Mouse (Mus musculus): ENCODE data around the gene Ajm1. TPM values are rescaled to one million over a fixed set of nuclear protein-coding genes. Genes with fewer than 3 reads are reported as not detected.

Gene Ajm1
- polyA plus RNA-seq, 1 experiment from 2014 or later = 18.9 TPM

DNA sequence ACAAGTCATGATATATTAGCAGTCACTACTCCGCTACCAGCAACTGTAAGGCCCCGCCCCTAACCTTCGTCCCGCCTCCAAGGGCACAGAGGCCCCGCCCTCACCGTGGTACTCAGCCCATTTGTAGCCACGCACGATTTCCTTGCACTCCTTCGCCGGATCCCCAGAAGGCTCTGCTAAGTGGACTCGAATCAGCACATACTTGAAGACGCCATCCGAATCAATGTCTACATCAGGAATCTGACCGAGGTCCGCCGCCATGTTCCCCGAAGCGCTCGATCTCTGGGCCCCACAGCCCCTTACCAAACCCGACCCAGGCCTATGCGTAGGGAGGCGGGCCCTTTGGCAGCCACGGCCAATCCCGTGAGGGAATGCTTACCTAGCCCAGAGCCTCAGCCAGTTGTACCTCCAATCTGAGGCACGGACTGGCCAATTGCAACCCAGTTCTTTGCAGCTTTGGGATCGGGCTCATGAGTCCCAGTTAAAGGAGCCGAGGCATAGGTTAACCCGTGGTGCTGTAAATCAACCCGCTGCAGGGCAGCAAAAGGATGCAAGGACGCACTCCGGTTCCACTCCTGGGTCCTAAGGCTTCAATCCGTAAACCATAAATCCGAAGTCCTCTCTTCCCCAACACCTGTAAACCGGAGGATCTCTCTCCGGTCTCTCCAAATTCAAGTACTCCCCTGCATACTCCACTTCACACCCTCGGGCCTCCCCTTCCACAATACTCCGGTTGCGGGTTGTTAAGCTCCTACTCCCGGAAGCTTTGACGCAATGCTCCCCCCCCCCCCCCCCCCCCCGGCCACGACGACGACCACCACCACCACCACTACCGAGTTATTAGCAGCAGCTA lies 6.8 kb downstream of the Ajm1 start, which contains the start of the genes Mamdc4 and Phpt1:
Mamdc4 (minus strand) TSS at position 267 of the 853 bp plus-strand sequence.
Phpt1 (minus strand) TSS at position 646 of the 853 bp plus-strand sequence.
- H3K9ac ChIP-seq (replicated peaks) = peak within 1 kb of the TSS; percentile 51
- peak; percentile 97 for ATAC-seq (ENCODE audit: low FRiP score)
- no peaks in the 10 kb centered on the region for H3K9me3 ChIP-seq (replicated peaks)
- peaks cover 38% of the 10 kb centered on the region for H3K27me3 ChIP-seq (replicated peaks)
- peak within 1 kb of the TSS; percentile 82 for H3K4me2 ChIP-seq
- peaks cover 20% of the 10 kb centered on the region for H3K36me3 ChIP-seq
- peak within 1 kb of the TSS; percentile 64 for H3K4me3 ChIP-seq (replicated peaks)
- WGBS = under 1% methylated on average over 42 of the region's 45 CpGs
- H3K4me1 ChIP-seq = peaks cover 61% of the 10 kb centered on the region
- peak within 1 kb of the TSS; percentile 95 for H3K27ac ChIP-seq (replicated peaks)

DNA sequence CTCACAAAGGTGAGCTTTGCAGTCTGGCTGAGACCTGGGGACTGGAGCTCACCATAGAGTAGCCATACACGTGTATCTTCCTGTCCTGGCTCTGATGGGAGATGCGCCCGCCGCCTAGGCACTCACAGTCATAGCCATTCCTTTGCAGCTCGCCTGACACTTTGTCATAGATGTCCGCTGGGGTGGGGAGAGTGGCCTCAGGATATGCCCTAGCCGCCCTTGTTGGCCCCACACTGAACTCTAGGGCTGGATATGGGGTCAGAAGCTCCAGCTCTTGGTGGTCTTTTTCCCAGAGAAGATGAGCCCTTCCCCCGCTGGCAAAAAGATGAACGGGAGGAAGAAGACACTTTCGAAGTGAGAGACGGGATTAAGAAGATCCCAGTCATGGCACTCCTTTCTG lies 7.4 kb downstream of the Ajm1 start:
- Histone ChIP-seq H3K4me3 (replicated peaks) (peak overlapping the region; percentile 64), H3K9me3 (replicated peaks) (no peaks in the 10 kb centered on the region), H3K36me3 (peaks cover 26% of the 10 kb centered on the region), H3K27ac (replicated peaks) (peak overlapping the region; percentile 95), H3K4me1 (peaks cover 54% of the 10 kb centered on the region), H3K4me2 (peak overlapping the region; percentile 82), H3K9ac (replicated peaks) (peak overlapping the region; percentile 51), H3K27me3 (replicated peaks) (peaks cover 32% of the 10 kb centered on the region)
- ATAC-seq (ENCODE audit: low FRiP score) = peak; percentile 5; the same call in 1 of the 2 replicates
- WGBS = 13% methylated on average over 11 of the region's 11 CpGs

GRCm38 (mm10) chr2:25573068-25573467 lies 8.5 kb downstream of the Ajm1 start:
- no peak for ATAC-seq (ENCODE audit: low FRiP score)
- H3K4me1 ChIP-seq = peaks cover 44% of the 10 kb centered on the region
- WGBS = 86% methylated on average over 2 of the region's 2 CpGs
- no peak overlapping the region for H3K27ac ChIP-seq (replicated peaks)
- H3K27me3 ChIP-seq (replicated peaks) = peaks cover 21% of the 10 kb centered on the region
- peak overlapping the region; percentile 82 for H3K4me2 ChIP-seq
- H3K9ac ChIP-seq (replicated peaks) = no peak overlapping the region
- no peaks in the 10 kb centered on the region for H3K9me3 ChIP-seq (replicated peaks)
- peaks cover 29% of the 10 kb centered on the region for H3K36me3 ChIP-seq
- peak overlapping the region; percentile 64 for H3K4me3 ChIP-seq (replicated peaks)

DNA sequence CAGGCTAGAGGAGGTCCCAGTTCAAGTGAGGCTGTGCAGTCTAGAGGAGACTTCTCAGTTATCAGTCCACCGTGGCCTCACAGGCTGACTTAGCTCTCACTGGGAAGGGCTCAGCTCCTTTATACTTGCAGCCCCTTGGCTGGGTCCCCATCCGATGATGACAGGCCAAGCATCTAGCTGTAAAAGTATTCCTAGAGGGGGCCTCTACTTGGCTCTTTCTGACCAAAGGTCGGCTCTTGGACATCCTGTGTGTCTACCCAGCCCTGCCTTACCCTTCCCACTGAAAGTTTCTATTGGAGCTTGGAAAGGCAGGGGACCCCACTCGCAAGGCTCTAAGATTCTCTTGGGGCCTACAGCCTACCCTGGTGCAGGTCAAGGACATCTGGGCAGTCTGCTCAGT lies 10.3 kb downstream of the Ajm1 start:
- H3K9ac ChIP-seq (replicated peaks) = no peak overlapping the region
- 94% methylated on average over 4 of the region's 4 CpGs for WGBS
- no peak overlapping the region for H3K4me3 ChIP-seq (replicated peaks)
- peaks cover 25% of the 10 kb centered on the region for H3K36me3 ChIP-seq
- no peak for ATAC-seq (ENCODE audit: low FRiP score)
- H3K4me2 ChIP-seq = no peak overlapping the region
- peaks cover 2% of the 10 kb centered on the region for H3K27me3 ChIP-seq (replicated peaks)
- H3K27ac ChIP-seq (replicated peaks) = no peak overlapping the region
- H3K9me3 ChIP-seq (replicated peaks) = no peaks in the 10 kb centered on the region
- peaks cover 29% of the 10 kb centered on the region for H3K4me1 ChIP-seq

DNA sequence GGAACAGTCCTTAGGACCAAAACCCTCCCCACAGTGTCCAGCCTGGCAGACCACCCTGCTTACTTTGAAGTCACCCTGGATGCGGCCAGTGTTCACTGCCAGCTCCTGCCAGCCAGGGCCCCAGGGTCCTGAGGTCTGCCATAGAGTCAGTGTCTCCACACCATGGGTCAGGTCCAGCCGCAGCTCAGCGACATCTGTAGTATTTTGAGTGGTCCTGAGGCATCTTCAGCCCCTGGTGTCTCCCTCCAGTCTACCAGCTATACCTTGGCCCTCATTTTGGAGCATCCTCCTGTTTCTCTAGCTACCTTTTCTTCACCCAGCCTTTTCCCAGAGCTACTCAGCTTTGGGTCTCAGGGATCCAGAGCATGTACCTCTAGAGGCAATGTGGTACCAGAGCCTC lies 12.2 kb downstream of the Ajm1 start:
- Histone ChIP-seq H3K4me2 (no peak overlapping the region), H3K36me3 (peaks cover 33% of the 10 kb centered on the region), H3K9me3 (replicated peaks) (no peaks in the 10 kb centered on the region), H3K4me3 (replicated peaks) (no peak overlapping the region), H3K27ac (replicated peaks) (no peak overlapping the region), H3K4me1 (peaks cover 18% of the 10 kb centered on the region), H3K9ac (replicated peaks) (no peak overlapping the region), H3K27me3 (replicated peaks) (no peaks in the 10 kb centered on the region)
- ATAC-seq (ENCODE audit: low FRiP score) = no peak
- 98% methylated on average over 3 of the region's 3 CpGs for WGBS

DNA sequence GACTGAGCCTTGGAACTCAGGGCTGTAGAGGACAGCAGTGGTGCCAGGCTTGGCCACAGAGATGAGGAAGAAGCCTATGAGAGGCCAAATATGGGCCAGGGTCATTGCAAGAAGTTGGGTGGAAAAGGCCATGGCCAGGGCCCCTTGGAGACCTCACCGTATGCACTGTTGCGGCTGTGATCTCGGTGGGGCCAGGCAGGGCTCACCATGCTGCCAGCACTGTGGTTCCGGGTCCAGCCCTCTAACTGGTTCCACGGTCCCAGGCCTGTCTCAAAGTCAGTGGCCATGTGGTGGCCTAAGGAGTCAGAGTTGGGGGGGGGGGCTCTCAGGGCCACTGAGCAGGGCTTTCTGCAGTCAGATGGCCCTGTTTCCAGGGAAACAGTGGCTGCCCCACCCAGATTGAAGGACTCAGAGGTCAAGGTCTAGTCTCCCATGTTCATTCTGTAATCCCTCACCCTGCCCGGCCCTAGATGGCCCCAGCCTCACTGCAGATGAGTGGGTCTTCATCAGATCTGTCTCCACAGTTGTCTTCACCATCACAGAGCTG lies 13.0 kb downstream of the Ajm1 start:
- Histone ChIP-seq H3K4me3 (replicated peaks) (no peak overlapping the region), H3K4me1 (peaks cover 12% of the 10 kb centered on the region), H3K4me2 (no peak overlapping the region), H3K9me3 (replicated peaks) (no peaks in the 10 kb centered on the region), H3K9ac (replicated peaks) (no peak overlapping the region), H3K27me3 (replicated peaks) (no peaks in the 10 kb centered on the region), H3K27ac (replicated peaks) (no peak overlapping the region), H3K36me3 (peaks cover 41% of the 10 kb centered on the region)
- ATAC-seq (ENCODE audit: low FRiP score) = no peak
- WGBS = 88% methylated on average over 6 of the region's 6 CpGs

GRCm38 (mm10) chr2:25566558-25566957 lies 15.0 kb downstream of the Ajm1 start:
- Histone ChIP-seq H3K27me3 (replicated peaks) (no peaks in the 10 kb centered on the region), H3K4me3 (replicated peaks) (no peak overlapping the region), H3K4me1 (no peaks in the 10 kb centered on the region), H3K27ac (replicated peaks) (no peak overlapping the region), H3K9me3 (replicated peaks) (no peaks in the 10 kb centered on the region), H3K36me3 (peaks cover 61% of the 10 kb centered on the region), H3K4me2 (no peak overlapping the region), H3K9ac (replicated peaks) (no peak overlapping the region)
- no peak for ATAC-seq (ENCODE audit: low FRiP score)
- WGBS = 88% methylated on average over 6 of the region's 6 CpGs

- no peak overlapping the region for H3K9ac ChIP-seq (replicated peaks)
- H3K4me3 ChIP-seq (replicated peaks) = no peak overlapping the region
- H3K27ac ChIP-seq (replicated peaks) = no peak overlapping the region
- H3K36me3 ChIP-seq = peaks cover 64% of the 10 kb centered on the region
- no peaks in the 10 kb centered on the region for H3K4me1 ChIP-seq
- 0 out of 2 replicates have a peak, but pooled peaks have one; percentile 7 for ATAC-seq (ENCODE audit: low FRiP score)
- H3K27me3 ChIP-seq (replicated peaks) = no peaks in the 10 kb centered on the region
- no peak overlapping the region for H3K4me2 ChIP-seq
- no peaks in the 10 kb centered on the region for H3K9me3 ChIP-seq (replicated peaks)
- WGBS = 87% methylated on average over 8 of the region's 8 CpGs
Observed at GRCm38 (mm10) chr2:25565741-25566140, 15.8 kb downstream of the Ajm1 start.

DNA sequence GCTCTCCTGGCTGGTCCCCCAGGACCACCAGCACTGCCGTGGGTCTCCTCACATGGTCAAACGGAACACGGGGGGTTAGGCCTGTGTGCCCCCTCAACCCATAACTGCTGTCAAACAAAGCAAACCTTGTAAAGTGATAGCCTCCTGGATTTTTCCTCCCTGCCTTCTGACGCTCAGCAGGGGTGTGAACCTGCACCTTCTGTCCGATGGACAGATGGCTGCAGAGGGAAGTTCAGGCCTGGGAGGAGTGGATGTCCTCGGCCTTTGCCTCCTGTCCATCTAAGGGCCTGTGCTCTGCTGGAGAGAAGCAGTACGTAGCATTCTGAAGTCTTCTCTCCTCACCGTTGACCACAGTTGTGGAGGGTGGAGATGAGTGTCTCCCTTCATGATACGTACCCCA lies 19.6 kb downstream of the Ajm1 start:
- ATAC-seq (ENCODE audit: low FRiP score) = no peak
- Histone ChIP-seq H3K27ac (replicated peaks) (no peak overlapping the region), H3K4me3 (replicated peaks) (no peak overlapping the region), H3K36me3 (peaks cover 56% of the 10 kb centered on the region), H3K4me1 (peaks cover 22% of the 10 kb centered on the region), H3K27me3 (replicated peaks) (no peaks in the 10 kb centered on the region), H3K4me2 (no peak overlapping the region), H3K9ac (replicated peaks) (no peak overlapping the region), H3K9me3 (replicated peaks) (no peaks in the 10 kb centered on the region)
- 91% methylated on average over 9 of the region's 9 CpGs for WGBS

GRCm38 (mm10) chr2:25560551-25560950 lies 21.0 kb downstream of the Ajm1 start:
- Histone ChIP-seq H3K27me3 (replicated peaks) (no peaks in the 10 kb centered on the region), H3K9ac (replicated peaks) (no peak overlapping the region), H3K4me2 (no peak overlapping the region), H3K4me1 (peaks cover 30% of the 10 kb centered on the region), H3K4me3 (replicated peaks) (no peak overlapping the region), H3K36me3 (peaks cover 54% of the 10 kb centered on the region), H3K9me3 (replicated peaks) (no peaks in the 10 kb centered on the region), H3K27ac (replicated peaks) (no peak overlapping the region)
- 94% methylated on average over 8 of the region's 8 CpGs for WGBS
- ATAC-seq (ENCODE audit: low FRiP score) = no peak

- 76% methylated on average over 6 of the region's 6 CpGs for WGBS
Observed at GRCm38 (mm10) chr2:25558774-25559173, 22.8 kb downstream of the Ajm1 start.

DNA sequence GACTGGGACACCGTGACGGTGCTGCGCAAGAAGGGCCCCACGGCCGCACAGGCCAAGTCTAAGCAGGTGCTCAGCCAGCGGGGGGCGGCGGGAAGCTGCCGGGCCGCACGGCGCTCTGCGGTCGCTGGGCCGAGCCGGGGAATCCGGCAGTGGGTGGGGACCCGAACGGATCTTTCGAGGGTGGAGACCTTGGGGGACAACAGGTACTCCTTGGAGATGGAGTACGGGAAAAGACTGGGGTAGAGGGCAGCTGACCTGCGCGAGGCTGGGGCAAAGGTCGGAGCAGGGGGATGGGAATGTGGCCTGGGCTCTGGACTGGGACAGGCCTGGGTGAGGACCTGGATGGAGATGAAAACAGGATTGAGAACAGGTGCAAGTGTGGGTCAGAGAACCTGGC lies 23.6 kb downstream of the Ajm1 start:
- no peaks in the 10 kb centered on the region for H3K27me3 ChIP-seq (replicated peaks)
- peak overlapping the region; percentile 80 for H3K27ac ChIP-seq (replicated peaks)
- H3K9me3 ChIP-seq (replicated peaks) = no peaks in the 10 kb centered on the region
- ATAC-seq (ENCODE audit: low FRiP score) = 0 out of 2 replicates have a peak, but pooled peaks have one; percentile 16
- peak overlapping the region; percentile 87 for H3K4me3 ChIP-seq (replicated peaks)
- peaks cover 34% of the 10 kb centered on the region for H3K36me3 ChIP-seq
- WGBS = under 1% methylated on average over 24 of the region's 24 CpGs
- H3K4me1 ChIP-seq = peaks cover 30% of the 10 kb centered on the region
- peak overlapping the region; percentile 84 for H3K4me2 ChIP-seq
- H3K9ac ChIP-seq (replicated peaks) = peak overlapping the region; percentile 97

More at GRCm38 (mm10) chr2:25558774-25559173, 22.8 kb downstream of the Ajm1 start:
- Histone ChIP-seq H3K9ac (replicated peaks) (peak overlapping the region; percentile 97), H3K4me3 (replicated peaks) (peak overlapping the region; percentile 87), H3K27me3 (replicated peaks) (no peaks in the 10 kb centered on the region), H3K4me1 (peaks cover 30% of the 10 kb centered on the region), H3K9me3 (replicated peaks) (no peaks in the 10 kb centered on the region), H3K36me3 (peaks cover 42% of the 10 kb centered on the region), H3K4me2 (peak overlapping the region; percentile 84), H3K27ac (replicated peaks) (no peak overlapping the region)
- no peak for ATAC-seq (ENCODE audit: low FRiP score)

Data from neural tube, embryonic 15.5 days (tissue).